Mouse (Mus musculus) small intestine, adult 2 months (tissue): ENCODE data around the gene Tgfbi.

Experiments used
- CTCF ChIP-seq: fragments of 200-500 bp; IDR thresholded peaks from 2 replicates; pipeline ENCODE4 v1.5.1; 2012; ENCODE audit warnings: low read depth, mild to moderate bottlenecking, control low read depth, inconsistent platforms, low read length, moderate library complexity, mixed read lengths; ENCODE audit not compliant: insufficient replicate concordance, insufficient read length; ENCODE audit errors: extremely low read depth
- POLR2A ChIP-seq: fragments of 200-500 bp; IDR thresholded peaks from 2 replicates; pipeline ENCODE4 v1.6.1; 2012; ENCODE audit warnings: low read depth, mild to moderate bottlenecking, control low read depth, inconsistent platforms, low read length, moderate library complexity

DNA sequence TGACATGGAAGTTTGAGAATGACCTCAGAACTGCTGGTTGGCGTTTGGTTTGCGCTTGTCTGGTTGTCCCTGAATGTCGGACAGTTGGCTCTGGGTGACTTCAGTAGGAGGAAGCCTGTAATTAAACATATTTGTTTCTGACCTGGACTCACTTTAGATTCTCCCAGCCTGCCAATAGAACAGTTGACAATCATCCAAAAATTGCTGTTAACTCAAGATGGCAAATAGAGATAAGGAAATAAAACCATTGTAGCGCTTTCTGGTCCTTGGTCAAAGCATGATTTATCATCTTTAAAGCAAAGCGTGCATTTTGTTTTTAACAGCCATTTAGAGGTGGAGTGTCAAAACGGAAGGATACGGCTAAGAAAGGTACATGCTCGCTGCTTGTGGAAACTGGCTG is 37.7 kb upstream of the Tgfbi start:
- TF ChIP-seq CTCF (no peak), POLR2A (no peak)
